Mouse (Mus musculus) ES-Bruce4 (cell line): Measurements from ENCODE around the gene Mvp. TPM values are rescaled to one million over a fixed set of nuclear protein-coding genes. Genes with fewer than 3 reads are reported as not detected.

ENCODE experiments used
- H3K27ac ChIP-seq: 2 replicates; pipeline ENCODE4 v1.5.1; 2012; ENCODE audit warnings: low read length, inconsistent platforms; ENCODE audit not compliant: insufficient read depth
- H3K27me3 ChIP-seq: 2 replicates; pipeline ENCODE4 v1.6.1; 2012; ENCODE audit warnings: mild to moderate bottlenecking, low read length, inconsistent platforms; ENCODE audit not compliant: control insufficient read depth, poor library complexity, insufficient read depth, severe bottlenecking
- H3K36me3 ChIP-seq: 2 replicates; pipeline ENCODE4 v1.6.1; 2012; ENCODE audit warnings: inconsistent platforms, mild to moderate bottlenecking, low read length, moderate library complexity; ENCODE audit not compliant: control insufficient read depth, poor library complexity, insufficient read depth, severe bottlenecking
- H3K4me1 ChIP-seq: one replicate; pipeline ENCODE4 v1.8.1; 2011; ENCODE audit warnings: low read length; ENCODE audit not compliant: control insufficient read depth, insufficient read depth
- H3K4me3 ChIP-seq: 2 replicates; pipeline ENCODE4 v1.5.1; 2011; ENCODE audit warnings: low read depth, mild to moderate bottlenecking, low read length
- H3K9ac ChIP-seq: 2 replicates; pipeline ENCODE4 v1.6.1; 2012; ENCODE audit warnings: low read depth, mild to moderate bottlenecking, inconsistent platforms; ENCODE audit not compliant: poor library complexity, severe bottlenecking
- H3K9me3 ChIP-seq: replicated peaks from 2 replicates; pipeline ENCODE4 v1.6.1; 2012; ENCODE audit warnings: mild to moderate bottlenecking, low read length, inconsistent platforms; ENCODE audit not compliant: control insufficient read depth, poor library complexity, insufficient read depth, severe bottlenecking
- CTCF ChIP-seq: IDR thresholded peaks from one replicate; pipeline ENCODE4 v1.8.1; 2011; ENCODE audit warnings: low read depth, low read length
- EP300 ChIP-seq: IDR thresholded peaks from 2 replicates; pipeline ENCODE4 v1.6.1; 2011; ENCODE audit warnings: low read depth, low read length; ENCODE audit not compliant: insufficient read depth
- POLR2A ChIP-seq: IDR thresholded peaks from one replicate; pipeline ENCODE4 v1.8.1; 2011; ENCODE audit warnings: low read length; ENCODE audit not compliant: insufficient read depth
- polyA plus RNA-seq: library from polyadenylated mRNA; stranded (reverse); fragments of >200 nt; gene quantifications from 2 replicates; pipeline ENCODE4 v1.2.4, GENCODE M21; 2011; ENCODE audit warnings: low read depth; ENCODE audit not compliant: missing spikeins, insufficient read depth, insufficient read length

Mvp gene
- polyA plus RNA-seq, 1 experiment: 17.9 TPM

DNA sequence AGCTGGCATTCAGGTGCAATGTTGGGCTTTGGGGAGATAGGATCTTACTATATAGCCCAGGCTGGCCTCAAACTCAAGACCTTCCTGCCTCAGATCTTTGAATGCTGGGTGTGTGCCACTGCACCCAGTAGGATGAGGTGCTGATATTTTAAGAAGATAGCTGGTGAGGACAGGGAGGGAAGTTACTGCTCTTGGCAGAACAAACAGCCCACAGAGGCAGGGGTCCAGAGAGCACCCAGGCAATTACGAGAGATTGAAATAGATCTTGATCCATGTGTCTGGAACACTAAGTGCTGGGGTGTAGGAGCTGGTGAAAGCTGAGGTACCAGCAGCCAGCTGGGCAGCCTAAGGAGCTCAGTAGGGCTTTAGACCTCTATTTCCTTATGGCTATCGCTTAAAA is 32.8 kb downstream of the Mvp start:
- TF ChIP-seq POLR2A: no peak
- no peak for TF ChIP-seq EP300
- no peak for TF ChIP-seq CTCF
- Histone ChIP-seq H3K9me3 (no peaks in the 10 kb centered on the region), H3K27ac (no peak overlapping the region), H3K4me1 (no peaks in the 10 kb centered on the region), H3K4me3 (no peak overlapping the region), H3K36me3 (peaks cover 14% of the 10 kb centered on the region; the same call in 1 of the 2 replicates), H3K9ac (no peak overlapping the region), H3K27me3 (no peaks in the 10 kb centered on the region)

DNA sequence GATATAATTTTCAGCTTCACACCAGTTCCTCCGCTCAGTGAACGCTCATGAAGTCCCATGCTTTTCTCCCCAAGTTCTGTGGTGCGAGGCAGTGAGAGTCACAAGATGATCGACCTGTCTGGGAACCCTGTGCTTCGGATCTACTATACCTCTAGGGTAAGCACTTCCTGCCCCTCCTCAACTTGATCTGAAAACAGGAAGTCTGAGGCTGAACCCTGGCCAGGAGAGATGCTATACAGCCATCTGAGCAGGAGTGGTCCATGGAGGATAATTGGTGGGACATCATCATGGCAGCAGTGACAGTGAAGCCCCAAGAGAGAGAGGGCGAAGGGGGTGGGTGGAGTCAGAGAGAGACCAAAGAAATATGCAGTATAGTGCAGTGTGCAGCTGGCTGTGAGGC is 35.6 kb downstream of the Mvp start:
- H3K4me3 ChIP-seq: no peak overlapping the region
- no peak overlapping the region for H3K27ac ChIP-seq
- no peaks in the 10 kb centered on the region for H3K9me3 ChIP-seq
- H3K9ac ChIP-seq: no peak overlapping the region
- peaks cover 14% of the 10 kb centered on the region; the same call in 1 of the 2 replicates for H3K36me3 ChIP-seq
- no peaks in the 10 kb centered on the region for H3K4me1 ChIP-seq
- H3K27me3 ChIP-seq: no peaks in the 10 kb centered on the region
- TF ChIP-seq EP300: no peak

DNA sequence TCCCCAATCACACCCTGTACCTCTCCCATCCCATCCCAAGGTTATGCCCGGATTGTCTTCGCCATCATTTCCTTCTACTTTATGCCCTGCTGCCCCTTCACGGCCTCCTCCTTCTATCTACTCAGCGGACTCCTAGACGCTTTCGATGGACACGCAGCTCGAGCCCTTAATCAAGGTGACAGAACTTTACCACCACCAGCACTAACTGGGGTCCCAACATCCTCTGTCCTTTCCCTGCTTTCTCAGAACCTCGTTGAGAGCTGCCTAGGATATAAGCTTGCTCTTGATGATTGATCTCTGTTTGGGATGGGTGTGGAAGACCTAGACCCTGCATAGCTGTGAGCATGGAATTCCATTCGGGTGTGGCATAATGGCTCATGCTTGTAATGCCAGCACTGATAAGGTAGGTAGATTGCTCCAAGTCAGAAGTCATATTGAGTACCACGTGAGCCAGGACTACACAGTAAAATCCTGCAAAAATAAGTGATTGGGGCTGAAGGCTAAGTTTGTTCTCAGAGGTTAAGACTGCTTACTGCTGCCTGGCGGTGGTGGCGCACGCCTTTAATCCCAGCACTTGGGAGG is 37.5 kb downstream of the Mvp start:
- TF ChIP-seq CTCF: no peak
- no peak for TF ChIP-seq POLR2A
- TF ChIP-seq EP300: no peak
- H3K27ac ChIP-seq: no peak overlapping the region; the same call in 1 of the 2 replicates
- peaks cover 14% of the 10 kb centered on the region; the same call in 1 of the 2 replicates for H3K36me3 ChIP-seq

DNA sequence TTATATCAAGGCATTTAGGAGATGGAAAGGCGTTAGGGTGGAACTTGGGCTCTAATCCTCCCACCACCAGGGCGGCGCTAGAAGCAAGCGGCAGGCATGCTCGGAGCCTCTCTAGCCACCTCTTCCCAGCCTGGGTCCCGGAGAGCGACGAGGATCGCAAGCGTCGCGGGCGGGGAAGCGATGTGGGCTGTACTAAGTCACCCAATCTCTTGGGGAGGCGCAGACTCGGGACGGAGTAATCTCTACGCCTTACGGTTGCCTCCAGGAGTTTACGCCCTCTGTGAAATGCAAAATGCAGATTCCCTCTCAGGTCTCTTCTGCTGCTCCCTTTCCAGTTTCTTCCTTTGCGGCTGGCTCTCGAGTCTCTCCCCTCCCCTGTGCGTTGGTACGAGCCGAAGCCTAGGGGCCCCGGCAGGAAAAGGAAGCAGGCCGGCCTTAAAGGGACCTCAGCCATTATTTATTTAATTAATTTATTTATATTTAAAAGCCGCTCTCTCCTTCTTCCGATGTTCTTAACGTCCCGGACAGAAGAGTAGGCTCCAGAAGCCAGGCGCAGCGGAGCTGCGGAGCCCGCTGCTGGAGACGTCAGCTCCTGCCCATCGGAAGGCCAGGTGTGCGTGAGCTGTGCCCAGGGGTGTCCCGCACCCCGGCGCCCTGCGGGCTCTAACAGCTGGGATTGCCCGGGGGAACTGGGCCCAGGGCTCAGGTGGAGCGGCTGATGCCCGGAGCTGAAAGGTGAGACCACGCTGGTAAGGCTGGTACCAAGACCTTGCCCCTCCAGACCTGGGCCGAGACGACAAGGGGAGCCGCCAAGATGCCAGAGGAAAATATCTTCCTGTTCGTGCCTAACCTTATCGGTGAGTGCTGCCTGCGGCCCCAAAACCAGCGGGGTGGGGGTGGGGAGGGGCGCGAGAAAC is 38.2 kb downstream of the Mvp start, which contains the start of gene Cdiptos:
TSS of gene Cdiptos (minus strand) at position 149 of the 917 bp plus-strand sequence.
- peak within 1 kb of the TSS; percentile 62 for H3K27ac ChIP-seq
- H3K4me3 ChIP-seq: peak within 1 kb of the TSS; percentile 92
- H3K27me3 ChIP-seq: no peaks in the 10 kb centered on the region
- no peaks in the 10 kb centered on the region for H3K9me3 ChIP-seq
- TF ChIP-seq POLR2A (no peak), EP300 (peak; percentile 66; the same call in 1 of the 2 replicates), CTCF (peak; percentile 88)
- no peaks in the 10 kb centered on the region for H3K4me1 ChIP-seq
- peak within 1 kb of the TSS; percentile 96 for H3K9ac ChIP-seq
- peaks cover 14% of the 10 kb centered on the region; the same call in 1 of the 2 replicates for H3K36me3 ChIP-seq

More for the DNA sequence above, 37.5 kb downstream of the Mvp start:
- no peaks in the 10 kb centered on the region for H3K27me3 ChIP-seq
- H3K4me1 ChIP-seq: no peaks in the 10 kb centered on the region
- H3K4me3 ChIP-seq: peak overlapping the region; percentile 92
- no peaks in the 10 kb centered on the region for H3K9me3 ChIP-seq
- peak overlapping the region; percentile 96 for H3K9ac ChIP-seq

DNA sequence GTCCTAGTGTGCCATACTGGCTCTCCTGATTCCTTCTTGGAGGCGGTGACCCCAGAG is 38.7 kb downstream of the Mvp start, which contains the start of gene Cdipt:
TSS of gene Cdipt (plus strand) at position 22 of the 57 bp plus-strand sequence.
- H3K4me1 ChIP-seq: no peaks in the 10 kb centered on the region
- peak within 1 kb of the TSS; percentile 92 for H3K4me3 ChIP-seq
- H3K9me3 ChIP-seq: no peaks in the 10 kb centered on the region
- H3K27ac ChIP-seq: peak within 1 kb of the TSS; percentile 62
- H3K36me3 ChIP-seq: peaks cover 14% of the 10 kb centered on the region; the same call in 1 of the 2 replicates
- H3K27me3 ChIP-seq: no peaks in the 10 kb centered on the region
- TF ChIP-seq POLR2A: no peak
- TF ChIP-seq CTCF: no peak
- no peak for TF ChIP-seq EP300
- H3K9ac ChIP-seq: peak within 1 kb of the TSS; percentile 96

DNA sequence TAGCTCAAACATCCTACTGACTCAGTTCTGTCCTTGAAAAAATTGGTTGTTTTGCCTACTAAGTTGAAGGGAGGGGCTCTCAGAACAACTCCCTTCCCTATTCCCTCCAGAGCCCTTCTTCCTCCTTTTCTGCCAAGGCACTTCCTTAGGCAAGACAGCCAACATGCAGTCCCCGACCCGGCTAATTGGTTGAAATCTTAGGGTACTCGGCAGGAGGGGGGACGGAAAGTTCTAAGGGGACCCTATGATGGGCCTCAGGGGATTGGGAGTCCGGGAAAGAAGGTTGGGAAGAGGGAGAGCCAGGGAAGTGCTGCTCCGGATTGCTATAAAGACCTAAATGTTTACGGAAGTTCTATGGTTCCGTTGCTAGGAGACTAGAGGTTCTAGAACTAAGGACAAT is 38.9 kb downstream of the Mvp start:
- no peak for TF ChIP-seq POLR2A
- no peak for TF ChIP-seq CTCF
- TF ChIP-seq EP300: no peak
- Histone ChIP-seq H3K9ac (peak overlapping the region; percentile 29), H3K27me3 (no peaks in the 10 kb centered on the region), H3K27ac (0 out of 2 replicates have a peak overlapping the region, but pooled peaks have one; percentile 5), H3K4me1 (no peaks in the 10 kb centered on the region), H3K36me3 (peaks cover 14% of the 10 kb centered on the region; the same call in 1 of the 2 replicates), H3K4me3 (peak overlapping the region; percentile 41), H3K9me3 (no peaks in the 10 kb centered on the region)
